Mouse (Mus musculus) forebrain, embryonic 14.5 days (tissue): ENCODE measurements around the gene Gm3448. TPM values are rescaled to one million over a fixed set of nuclear protein-coding genes. Genes with fewer than 3 reads are reported as not detected.
"Not testable (repeated sequence)": the region's sequence is repeated elsewhere in the genome, so short reads cannot be mapped to it uniquely, and the experiment has no call there.

Experiments used
- ATAC-seq: fragments of 200-750 bp; cut with Nextera tagmentation; 2 replicates; pipeline ENCODE4 v1.8.0; 2017; ENCODE audit warnings: mild to moderate bottlenecking, moderate library complexity
- DNase-seq: peaks from one replicate; pipeline ENCODE4 v3.0.0-alpha.2; 2015; ENCODE audit warnings: low spot score
- H3K27ac ChIP-seq: fragments of 300-500 bp; sonication (generic); 2 replicates; pipeline ENCODE4 v1.5.1; 2014; ENCODE audit warnings: low read depth, mild to moderate bottlenecking, control low read depth, low read length, moderate library complexity
- H3K27me3 ChIP-seq: fragments of 300-500 bp; sonication (generic); replicated peaks from 2 replicates; pipeline ENCODE4 v1.6.1; 2014; ENCODE audit warnings: low read length, control low read depth, mixed read lengths; ENCODE audit not compliant: control insufficient read depth, insufficient read depth
- H3K36me3 ChIP-seq: fragments of 300-500 bp; sonication (generic); 2 replicates; pipeline ENCODE4 v1.6.1; 2014; ENCODE audit warnings: low read length, control low read depth; ENCODE audit not compliant: control insufficient read depth, insufficient read depth
- H3K4me1 ChIP-seq: fragments of 300-500 bp; sonication (generic); 2 replicates; pipeline ENCODE4 v1.6.1; 2014; ENCODE audit warnings: antibody characterized with exemption, low read length, control low read depth; ENCODE audit not compliant: control insufficient read depth, insufficient read depth
- H3K4me2 ChIP-seq: fragments of 300-500 bp; sonication (generic); 2 replicates; pipeline ENCODE4 v1.6.1; 2014; ENCODE audit warnings: mild to moderate bottlenecking, control low read depth, low read length
- H3K4me3 ChIP-seq: fragments of 300-500 bp; sonication (generic); 2 replicates; pipeline ENCODE4 v1.5.1; 2014; ENCODE audit warnings: low read depth, low read length, control low read depth
- H3K9ac ChIP-seq: fragments of 300-500 bp; sonication (generic); 2 replicates; pipeline ENCODE4 v1.6.1; 2014; ENCODE audit warnings: mild to moderate bottlenecking, low read length, control low read depth, moderate library complexity
- H3K9me3 ChIP-seq: fragments of 300-500 bp; sonication (generic); replicated peaks from 2 replicates; pipeline ENCODE4 v1.6.1; 2016; ENCODE audit warnings: low read length, control low read depth, mixed read lengths; ENCODE audit not compliant: control insufficient read depth
- WGBS: fragments of 180-500 bp; shearing (Covaris S2); extraction: QIAGEN DNeasy Blood & Tissue Kit; methylation state at CpG from one replicate; pipeline ENCODE4 v1.1.7; 2014; 5-methylcytosine and 5-hydroxymethylcytosine counted together
- polyA plus RNA-seq: library from polyadenylated mRNA; unstranded; fragments of >200 nt; fragmentation: Nextera tagmentation; extraction: Ambion mirVana; gene quantifications from 2 replicates; pipeline ENCODE4 v1.2.1, GENCODE M21; 2014

The Gm3448 gene
- polyA plus RNA-seq, 1 experiment from 2014 or later: 2.8 TPM

GRCm38 (mm10) chr17:15053183-15053828, 12.0 kb upstream of the Gm3448 start:
- not testable (repeated sequence) for H3K4me3 ChIP-seq, H3K27me3 ChIP-seq, H3K4me2 ChIP-seq, H3K9me3 ChIP-seq, H3K9ac ChIP-seq, ATAC-seq, DNase-seq, H3K27ac ChIP-seq, H3K4me1 ChIP-seq
- H3K36me3 ChIP-seq: peaks cover 12% of the 10 kb centered on the region
- 93% methylated on average over 5 of the region's 8 CpGs for WGBS

GRCm38 (mm10) chr17:15052766-15053165, 11.4 kb upstream of the Gm3448 start:
- H3K27ac ChIP-seq, H3K4me1 ChIP-seq, H3K9me3 ChIP-seq, ATAC-seq, H3K4me3 ChIP-seq, H3K27me3 ChIP-seq, DNase-seq, H3K9ac ChIP-seq, H3K4me2 ChIP-seq: not testable (repeated sequence)
- peaks cover 10% of the 10 kb centered on the region for H3K36me3 ChIP-seq
- 54% methylated on average over 1 of the region's 1 CpGs for WGBS

GRCm38 (mm10) chr17:15050338-15050737, 9.0 kb upstream of the Gm3448 start:
- WGBS: no CpG with 5 or more reads among the region's 1 CpGs
- H3K4me3 ChIP-seq, H3K27ac ChIP-seq, DNase-seq, H3K27me3 ChIP-seq, H3K4me2 ChIP-seq, ATAC-seq, H3K36me3 ChIP-seq, H3K9ac ChIP-seq, H3K9me3 ChIP-seq, H3K4me1 ChIP-seq: not testable (repeated sequence)

GRCm38 (mm10) chr17:15040455-15040854, 882 bp downstream of the Gm3448 start:
- not testable (repeated sequence) for H3K4me1 ChIP-seq, H3K9me3 ChIP-seq, H3K27me3 ChIP-seq, H3K4me3 ChIP-seq, H3K27ac ChIP-seq, H3K9ac ChIP-seq, H3K36me3 ChIP-seq, H3K4me2 ChIP-seq, DNase-seq, ATAC-seq
- no CpG with 5 or more reads among the region's 3 CpGs for WGBS

- not testable (repeated sequence) for H3K27ac ChIP-seq, H3K9ac ChIP-seq, H3K36me3 ChIP-seq, H3K4me3 ChIP-seq, ATAC-seq, H3K9me3 ChIP-seq, DNase-seq, H3K4me1 ChIP-seq, H3K27me3 ChIP-seq, H3K4me2 ChIP-seq
- no CpG with 5 or more reads among the region's 4 CpGs for WGBS
Observed at GRCm38 (mm10) chr17:15031414-15031813, 9.9 kb downstream of the Gm3448 start.

GRCm38 (mm10) chr17:15025513-15025912, 15.8 kb downstream of the Gm3448 start:
- H3K4me3 ChIP-seq, H3K9ac ChIP-seq, H3K27ac ChIP-seq, DNase-seq, ATAC-seq, H3K27me3 ChIP-seq, H3K4me2 ChIP-seq, H3K9me3 ChIP-seq, H3K36me3 ChIP-seq, H3K4me1 ChIP-seq: not testable (repeated sequence)
- no CpG with 5 or more reads among the region's 6 CpGs for WGBS

GRCm38 (mm10) chr17:15024502-15025193, 16.7 kb downstream of the Gm3448 start:
- not testable (repeated sequence) for H3K27me3 ChIP-seq, H3K4me1 ChIP-seq, H3K9ac ChIP-seq, H3K4me2 ChIP-seq, H3K4me3 ChIP-seq, H3K36me3 ChIP-seq, H3K27ac ChIP-seq, DNase-seq, H3K9me3 ChIP-seq
- no CpG with 5 or more reads among the region's 48 CpGs for WGBS
- peak; percentile 95 for ATAC-seq

- not testable (repeated sequence) for H3K4me1 ChIP-seq, H3K27me3 ChIP-seq, H3K9me3 ChIP-seq, DNase-seq, H3K27ac ChIP-seq, H3K9ac ChIP-seq, H3K4me3 ChIP-seq, H3K36me3 ChIP-seq, H3K4me2 ChIP-seq
- WGBS: no CpG with 5 or more reads among the region's 97 CpGs
- ATAC-seq: peak; percentile 80
Observed at GRCm38 (mm10) chr17:15023878-15024492, 17.4 kb downstream of the Gm3448 start.
